Mouse (Mus musculus) adrenal gland, postnatal 14 days (tissue): ENCODE data around the gene Mbd6. TPM values are rescaled to one million over a fixed set of nuclear protein-coding genes. Genes with fewer than 3 reads are reported as not detected.

Source experiments
- DNase-seq: peaks from one replicate; pipeline ENCODE4 v3.0.0; 2021; ENCODE audit warnings: mixed read lengths
- total RNA-seq: library from RNA; stranded (reverse); gene quantifications from 2 replicates; pipeline ENCODE4 v1.2.3, GENCODE M21; 2021

Mbd6 gene
- total RNA-seq, 1 experiment from 2014 or later, result 47.9 TPM

DNA sequence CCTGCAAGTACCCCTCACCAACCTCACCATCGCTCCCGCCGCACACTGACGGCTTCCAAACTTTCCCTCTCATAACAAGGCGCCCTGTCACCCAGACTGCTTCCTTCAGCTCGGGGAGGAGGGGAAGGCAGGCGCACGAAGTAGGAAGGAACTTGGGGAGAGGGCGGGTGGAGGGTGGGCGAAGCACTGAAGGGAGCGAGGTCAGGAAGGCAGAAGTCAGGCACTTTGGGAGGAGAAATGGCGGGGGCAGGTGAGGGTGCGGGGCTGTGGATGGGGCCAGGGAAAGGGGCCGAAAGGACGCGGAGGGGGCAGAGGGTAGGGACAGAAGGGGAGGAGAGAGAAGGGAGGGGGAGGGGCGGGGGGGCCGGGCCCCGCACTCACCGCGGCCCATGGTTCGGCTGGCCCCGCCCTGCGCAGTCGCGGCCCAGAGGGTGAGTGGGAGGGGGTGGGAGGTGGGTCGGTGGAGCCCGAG lies 454 bp downstream of the Mbd6 start:
- DNase-seq, result peak; percentile 76

DNA sequence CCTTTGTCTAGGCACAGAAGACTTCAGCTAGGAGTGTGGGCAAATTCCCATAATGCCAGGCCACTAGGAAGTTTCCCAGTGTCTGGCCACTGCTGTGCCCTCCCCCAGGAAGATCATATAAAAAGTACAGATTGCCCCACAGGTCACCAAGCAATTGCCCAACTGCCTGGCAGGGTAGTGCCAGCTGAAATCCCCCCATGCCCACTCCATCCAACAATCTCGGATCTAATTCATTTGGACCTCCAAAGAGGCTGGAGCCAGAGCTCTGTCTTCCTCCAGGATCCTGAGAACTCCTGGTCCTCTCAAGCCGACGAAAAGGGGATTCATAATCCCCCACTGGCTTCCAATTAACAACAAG lies 903 bp downstream of the Mbd6 start:
- peak; percentile 39 for DNase-seq

DNA sequence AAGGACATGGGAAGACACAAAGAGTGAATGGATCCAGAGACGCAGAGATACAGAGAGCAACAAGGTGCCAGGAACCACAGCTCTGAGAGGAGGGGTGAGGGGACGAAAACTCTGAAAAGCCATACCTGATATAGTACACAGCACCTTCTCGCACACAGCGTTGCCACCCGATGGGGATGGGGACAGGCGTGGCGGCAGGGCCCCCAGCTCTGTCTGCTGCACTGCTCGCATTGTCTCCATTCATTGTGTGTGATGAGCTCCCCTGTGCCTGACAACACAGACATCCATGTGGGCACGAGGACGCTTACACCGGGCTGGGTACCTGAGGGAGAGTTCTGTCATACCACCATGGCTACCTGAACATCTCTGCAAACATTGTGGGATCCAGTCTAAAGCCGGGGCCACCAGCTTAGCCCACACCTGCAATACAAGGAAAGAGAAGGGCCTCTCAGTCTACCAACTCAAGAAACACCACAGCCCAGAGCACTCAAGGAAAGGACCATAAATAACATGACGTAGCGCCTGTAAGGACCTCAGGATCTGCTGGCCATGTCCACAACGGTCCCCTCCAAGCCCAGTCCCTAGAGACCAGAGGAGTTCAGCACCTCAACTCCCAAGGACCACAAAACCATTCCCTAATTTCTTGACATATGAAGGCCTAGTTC lies 1.4 kb downstream of the Mbd6 start:
- DNase-seq, result no peak

DNA sequence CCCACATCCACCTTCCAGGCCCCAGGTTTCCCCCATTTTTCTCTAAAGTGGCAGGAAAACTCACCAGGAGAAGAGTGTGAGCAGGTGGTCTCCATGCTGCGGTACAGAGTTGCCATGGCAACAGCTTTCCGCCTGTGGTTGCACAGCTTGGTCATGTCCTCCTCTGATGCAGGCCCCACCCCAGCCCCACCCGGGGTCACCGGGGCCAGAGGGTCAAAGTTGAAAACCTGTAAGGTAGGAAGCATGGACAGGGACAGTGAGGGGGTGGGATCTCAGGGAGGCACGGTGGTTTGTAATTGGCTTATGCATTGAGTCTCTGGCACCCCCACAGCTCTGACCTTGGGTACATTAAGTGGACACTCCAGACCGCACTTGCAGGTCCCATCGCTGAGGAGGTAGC lies 2.1 kb downstream of the Mbd6 start:
- no peak for DNase-seq

DNA sequence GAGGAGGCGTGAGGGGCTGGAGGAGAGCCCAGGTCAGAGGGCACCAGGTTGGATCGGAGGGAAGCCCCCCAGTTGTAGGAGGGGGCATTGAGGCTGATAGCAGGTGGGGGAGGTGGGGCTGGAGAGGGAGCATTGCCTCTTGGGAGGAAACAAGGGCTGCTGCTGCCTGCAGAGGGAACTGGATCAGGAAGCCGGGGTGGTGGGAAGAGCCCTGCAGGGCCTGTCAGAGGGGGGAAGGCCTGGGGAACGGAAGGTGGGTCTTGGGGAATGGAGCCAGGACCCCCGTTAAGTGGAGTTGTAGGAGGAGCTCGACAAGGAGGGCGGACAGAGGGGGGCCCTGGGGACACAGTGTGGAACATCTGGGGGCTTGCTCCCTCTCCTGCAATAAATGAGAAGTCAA lies 2.6 kb downstream of the Mbd6 start:
- no peak for DNase-seq

DNA sequence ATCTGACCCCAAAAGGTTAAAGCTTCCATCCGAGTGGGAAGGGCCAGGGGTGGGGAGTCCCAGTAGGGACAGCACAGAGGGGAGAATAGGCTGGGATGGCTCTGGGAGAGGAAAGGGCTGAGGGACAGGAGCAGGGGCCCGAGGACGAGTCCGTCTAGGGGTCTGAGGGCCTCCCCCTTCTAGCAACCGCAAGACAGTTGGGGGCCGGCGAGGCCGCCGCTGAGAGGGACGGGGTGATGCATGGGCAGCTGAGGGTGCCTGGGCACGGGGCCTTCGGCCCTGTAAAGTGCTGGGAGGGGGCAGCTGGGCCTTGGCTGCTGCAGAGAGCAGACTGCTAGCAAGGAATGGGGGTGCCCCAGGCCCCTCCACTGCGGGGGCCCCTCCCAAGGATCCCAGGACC lies 3.2 kb downstream of the Mbd6 start:
- DNase-seq, result no peak

DNA sequence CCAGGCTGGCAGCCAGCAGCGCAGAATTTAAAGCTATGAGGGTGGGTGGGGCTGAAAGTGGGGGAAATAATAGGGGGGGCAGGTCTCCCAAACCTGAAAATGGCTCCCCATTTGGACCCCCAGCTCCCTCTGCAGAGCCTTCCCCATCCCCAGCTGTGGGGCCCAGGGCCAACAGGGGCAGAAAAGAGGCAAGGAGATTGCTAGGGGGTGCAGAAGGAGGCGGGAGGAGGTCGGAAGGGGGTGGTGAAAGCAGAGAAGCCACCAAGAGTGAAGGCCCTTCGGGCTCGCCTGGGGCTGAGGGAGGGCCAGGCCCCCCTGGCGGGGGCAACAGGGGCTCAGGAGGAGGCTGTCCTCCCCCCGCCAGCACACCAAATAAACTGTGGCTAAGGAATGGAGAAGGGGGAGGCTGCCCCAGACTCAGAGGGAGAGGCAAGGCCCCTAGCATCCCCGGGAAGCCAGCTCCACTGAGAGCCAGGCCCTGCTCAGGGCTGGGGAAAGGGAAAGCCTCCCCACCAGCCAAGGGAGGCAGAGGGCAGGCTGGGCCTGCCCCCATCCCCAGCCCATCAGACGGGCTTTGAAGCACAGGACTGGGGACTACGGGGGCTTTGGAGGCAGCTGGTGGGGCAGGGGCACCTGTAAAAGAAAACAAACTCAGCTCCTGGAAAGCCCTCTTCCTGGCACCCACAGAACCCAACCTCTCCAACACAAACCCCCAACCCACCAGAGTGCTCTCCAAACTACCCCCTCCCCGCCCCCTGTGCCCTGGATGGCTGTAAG lies 3.9 kb downstream of the Mbd6 start:
- DNase-seq, result no peak

DNA sequence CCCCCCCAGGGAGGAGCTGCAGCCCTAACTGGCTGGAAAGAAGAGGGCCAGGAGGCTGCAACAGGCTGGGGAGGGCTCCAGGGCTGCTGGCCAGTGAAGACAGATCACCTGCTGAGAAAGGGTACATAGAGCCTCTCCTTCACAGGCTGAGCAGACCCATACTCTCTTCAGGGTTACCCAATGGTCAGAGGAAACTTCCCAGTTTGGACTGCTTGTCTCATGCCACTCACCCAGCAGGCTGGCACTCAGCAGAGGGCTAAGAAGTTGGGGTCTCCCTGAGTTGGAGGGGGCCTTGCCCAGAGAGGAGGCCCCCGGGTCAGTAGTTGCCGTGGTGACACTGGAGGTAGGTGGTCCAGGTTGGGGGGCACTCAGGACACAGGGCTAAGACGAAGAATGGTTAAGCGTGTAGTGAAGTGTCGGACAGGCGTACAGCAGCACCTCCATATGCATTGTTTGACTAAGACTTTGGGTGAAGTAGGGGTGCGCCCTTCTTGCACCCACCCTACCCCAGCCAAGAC lies 4.7 kb downstream of the Mbd6 start:
- DNase-seq, result no peak

DNA sequence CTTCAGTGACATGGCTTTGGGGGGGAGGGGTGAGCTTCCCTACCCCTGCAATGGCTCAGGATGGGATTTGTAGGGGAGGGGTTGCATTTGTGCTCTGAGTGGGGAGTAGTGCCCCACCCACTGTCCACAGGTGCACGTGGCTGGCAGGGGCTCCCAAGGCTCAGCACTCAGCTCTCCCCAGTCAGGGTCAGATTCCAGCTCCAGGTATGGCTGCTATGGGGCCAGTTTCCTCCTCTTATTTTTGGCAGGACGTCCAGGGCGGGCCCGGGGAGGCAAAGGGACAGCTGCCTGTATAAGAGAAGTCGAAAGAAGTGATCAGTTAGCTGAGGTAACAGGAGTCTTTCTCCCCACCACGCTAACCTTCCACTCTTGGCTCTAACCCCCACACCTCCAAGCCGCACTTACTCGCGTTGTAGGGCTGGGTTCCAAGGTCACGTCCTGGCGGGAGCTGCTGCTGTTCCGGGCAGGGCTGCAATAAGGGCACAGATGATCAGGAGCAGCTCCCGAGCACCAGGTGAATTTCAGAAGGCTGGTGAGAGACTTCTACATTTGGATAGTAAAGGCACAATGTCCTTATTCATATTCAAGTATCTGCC lies 6.1 kb downstream of the Mbd6 start:
- DNase-seq, result peak; percentile 53

DNA sequence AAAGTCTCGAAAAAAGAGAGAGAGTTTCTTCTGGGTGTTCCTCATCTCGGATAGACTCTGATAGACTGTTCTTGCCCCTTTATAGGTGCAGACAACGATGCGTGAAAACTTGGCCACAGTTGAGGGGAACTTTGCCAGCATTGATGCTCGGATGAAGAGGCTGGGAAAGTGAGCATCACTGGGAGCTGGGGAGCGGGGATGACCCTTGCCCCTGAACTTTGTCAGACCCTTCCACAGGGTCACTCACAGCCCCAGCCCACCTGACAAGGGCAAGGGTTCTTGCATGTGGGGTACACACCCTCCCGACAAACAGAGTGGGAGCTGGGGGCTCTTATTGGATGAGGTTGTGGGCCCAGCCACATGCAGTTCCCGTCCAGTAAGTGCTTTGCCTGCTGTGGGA lies 7.5 kb downstream of the Mbd6 start:
- no peak for DNase-seq

DNA sequence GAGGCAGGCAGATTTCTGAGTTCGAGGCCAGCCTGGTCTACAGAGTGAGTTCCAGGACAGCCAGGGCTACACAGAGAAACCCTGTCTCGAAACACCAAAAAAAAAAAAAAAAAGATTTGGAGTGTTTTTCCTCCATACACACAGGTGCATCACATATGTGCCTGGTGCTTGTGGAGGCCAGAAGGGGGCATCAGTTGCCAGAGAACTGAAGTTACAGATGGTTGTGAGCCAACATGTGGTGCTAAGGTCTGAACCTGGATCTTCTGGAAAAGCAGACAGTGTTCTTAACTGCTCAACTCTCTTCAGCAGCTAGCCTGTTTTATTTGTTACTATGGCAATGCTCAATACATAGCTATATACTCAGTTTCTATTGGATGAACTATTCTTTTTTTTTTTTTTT lies 9.1 kb downstream of the Mbd6 start:
- no peak for DNase-seq

DNA sequence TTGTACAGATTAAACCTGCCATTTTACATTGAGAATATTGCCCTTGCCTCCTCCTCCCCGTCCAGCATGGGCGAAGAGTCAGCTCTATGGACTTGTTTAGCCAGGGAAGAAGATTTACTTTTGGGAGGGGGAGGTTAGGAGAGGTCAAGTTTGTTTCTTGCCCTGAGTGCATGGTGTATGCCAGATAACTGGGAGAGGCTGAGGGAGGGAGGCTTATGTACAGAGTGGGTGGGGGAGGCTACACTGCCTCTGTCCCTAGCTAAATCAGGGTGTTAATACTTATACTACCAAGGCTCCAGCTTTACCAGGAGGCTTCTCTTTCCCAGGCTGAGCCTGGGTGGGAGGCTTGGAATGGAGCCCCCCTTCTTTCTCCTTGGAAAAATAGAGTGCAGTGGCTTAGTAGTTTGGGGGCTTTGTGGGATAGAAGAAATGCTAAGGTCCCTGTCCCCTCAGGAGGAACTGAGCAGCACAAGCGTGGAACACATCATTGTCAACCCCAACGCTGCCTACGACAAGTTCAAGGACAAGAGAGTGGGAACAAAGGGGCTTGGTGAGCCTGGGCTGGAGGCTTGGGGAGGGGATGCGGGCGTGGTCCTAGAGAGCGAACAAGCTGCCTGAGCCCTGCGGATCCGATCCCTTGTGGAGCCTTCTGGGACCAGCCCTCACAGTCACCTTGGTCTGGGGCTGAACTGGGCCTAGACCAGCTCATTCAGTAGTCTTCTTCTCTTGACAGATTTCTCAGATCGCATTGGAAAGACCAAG lies 14.4 kb downstream of the Mbd6 start:
- no peak for DNase-seq

DNA sequence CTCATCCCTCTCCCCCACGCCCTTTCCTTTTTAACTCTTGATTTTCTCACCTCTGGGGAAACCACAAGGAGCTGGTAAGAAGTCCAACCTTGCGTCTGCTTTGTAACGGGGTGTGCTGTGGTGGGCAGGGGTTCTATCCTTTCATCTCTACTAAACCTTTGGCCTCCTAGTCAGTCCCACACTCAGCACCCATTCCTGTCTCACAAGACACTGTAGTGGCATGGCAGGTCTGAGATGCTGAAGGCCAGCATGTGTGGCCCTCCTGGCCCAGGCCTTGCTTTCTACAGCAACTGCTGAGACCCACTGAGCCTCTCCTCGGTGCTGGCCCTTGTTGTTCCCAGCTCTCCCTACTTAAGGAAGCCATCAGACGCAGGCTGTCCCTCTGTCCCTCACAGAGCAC lies 16.4 kb downstream of the Mbd6 start:
- no peak for DNase-seq

DNA sequence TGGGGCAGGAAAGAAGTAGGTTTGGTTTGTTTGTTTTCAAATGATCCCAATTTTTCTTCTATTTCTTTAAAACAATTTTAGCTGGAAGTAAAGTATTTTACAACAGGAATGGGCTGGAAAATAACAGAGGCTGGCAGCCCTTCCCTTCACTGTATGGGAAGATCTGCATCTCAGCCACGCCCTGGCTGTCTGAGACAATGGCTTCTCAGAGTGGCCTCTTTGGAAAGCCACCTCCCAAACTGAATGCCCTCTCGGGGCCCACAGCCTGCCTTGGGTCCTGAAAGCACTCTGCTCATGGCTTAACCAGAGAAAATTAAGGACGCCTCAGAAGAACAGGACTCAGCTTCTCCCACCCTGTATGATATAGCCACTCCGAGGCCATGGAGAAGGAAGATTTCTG lies 18.9 kb downstream of the Mbd6 start:
- no peak for DNase-seq

DNA sequence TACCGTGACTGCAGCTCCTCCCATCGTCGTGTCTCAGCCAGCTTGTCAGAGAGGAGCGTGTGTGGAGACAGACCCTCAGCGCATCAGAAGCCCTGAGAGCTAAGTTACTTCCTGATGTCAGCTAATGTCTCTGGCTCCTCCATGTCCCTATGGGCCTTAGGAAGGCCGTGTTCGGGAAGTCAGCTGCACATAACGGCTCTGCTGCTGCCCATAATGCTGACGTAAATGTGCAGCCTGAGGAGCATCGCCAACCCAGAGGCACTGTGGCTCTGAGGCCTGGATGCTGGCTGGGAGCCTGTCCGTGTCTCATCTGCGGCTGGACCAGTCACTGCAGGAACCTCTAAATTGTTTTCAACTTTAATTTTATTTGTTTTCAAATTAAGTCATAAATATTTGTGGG lies 19.8 kb downstream of the Mbd6 start:
- no peak for DNase-seq

DNA sequence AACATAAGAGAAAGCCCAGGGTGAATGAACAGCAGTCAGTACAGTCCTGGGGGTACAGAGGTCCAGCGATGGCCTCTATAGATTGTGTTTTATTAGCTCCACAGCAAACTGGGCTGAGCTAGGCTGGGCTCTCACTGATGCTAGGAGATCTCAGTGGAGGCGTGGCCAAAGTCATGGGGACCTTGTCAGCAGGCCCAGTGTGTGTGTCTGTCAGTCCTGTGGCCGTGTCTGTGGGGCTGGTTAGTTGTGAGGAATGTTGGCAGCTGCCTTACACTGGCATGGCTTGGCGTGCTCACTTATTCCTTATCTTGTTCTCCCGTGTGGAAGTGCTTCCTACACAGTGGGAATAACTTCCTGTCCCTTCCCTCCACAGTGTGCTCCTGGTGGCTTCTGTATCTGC lies 20.4 kb downstream of the Mbd6 start:
- DNase-seq, result no peak

DNA sequence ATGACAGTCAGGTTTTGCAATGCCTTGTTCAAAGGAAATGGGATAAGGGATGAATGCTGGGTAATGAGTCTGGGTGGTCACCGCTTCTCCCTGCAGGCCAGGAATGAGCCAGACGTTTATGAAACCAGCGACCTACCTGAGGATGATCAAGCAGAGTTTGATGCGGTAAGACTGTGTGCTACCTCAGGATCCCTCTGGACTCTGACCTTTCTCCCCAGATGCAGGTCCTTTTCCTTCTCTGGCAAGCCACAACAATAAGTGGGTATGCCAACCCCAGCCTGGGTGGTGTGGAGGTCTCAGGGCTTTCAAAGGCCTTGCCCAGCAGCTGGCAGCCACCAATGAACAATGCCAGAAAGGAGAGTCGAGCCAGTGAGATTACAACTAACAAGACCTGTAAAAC lies 21.5 kb downstream of the Mbd6 start:
- no peak for DNase-seq

DNA sequence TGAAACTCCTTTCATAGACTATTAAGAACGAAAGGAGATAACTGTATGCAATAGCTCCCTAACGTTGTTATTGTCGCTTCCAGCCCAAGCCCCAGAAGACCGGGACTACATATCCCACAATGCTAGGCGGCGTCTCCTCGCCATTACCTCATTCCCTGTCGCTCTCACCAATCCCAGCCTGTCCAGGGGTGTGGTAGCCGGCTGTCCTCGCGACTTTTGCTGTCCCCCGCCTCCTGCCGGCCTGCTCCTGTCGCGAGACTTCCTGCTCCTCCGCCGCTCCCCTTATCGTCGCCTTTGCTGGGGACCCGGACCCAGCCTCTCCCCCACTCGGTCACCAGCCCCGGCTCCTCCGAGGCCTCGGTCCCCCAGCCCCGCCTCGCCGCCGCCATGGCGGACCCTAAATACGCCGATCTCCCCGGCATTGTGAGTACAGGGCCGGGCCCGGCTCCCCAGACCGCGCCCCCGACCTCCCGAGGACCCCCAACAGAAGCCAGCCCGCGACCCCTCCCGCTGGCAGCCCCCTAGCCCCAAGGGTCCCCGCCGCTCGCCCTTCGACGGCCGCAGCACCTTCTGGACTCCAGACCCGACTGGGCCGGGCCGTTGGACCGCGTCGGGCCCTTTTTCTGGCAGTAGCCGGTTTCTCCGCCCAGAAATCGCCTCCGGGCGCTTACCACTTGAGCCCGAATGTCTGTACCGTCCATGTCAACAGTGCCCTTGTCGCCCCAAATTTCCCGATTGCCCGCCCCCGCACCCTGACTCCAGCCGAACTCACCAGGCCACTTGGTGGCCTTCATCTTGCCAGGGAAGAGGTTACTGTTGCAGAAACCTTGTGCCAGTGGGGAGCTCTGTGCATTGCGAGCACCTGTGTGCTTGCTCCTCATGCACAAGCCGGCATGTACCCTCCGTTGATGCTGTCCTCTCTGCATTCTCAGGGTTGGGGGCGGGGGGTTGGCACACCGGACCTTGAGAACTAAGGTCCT lies 22.4 kb downstream of the Mbd6 start, which contains the start of gene Dctn2:
Gene Dctn2, plus strand, starts transcription at position 257 of the 980 bp plus-strand sequence.
- peak; percentile 97 for DNase-seq

DNA sequence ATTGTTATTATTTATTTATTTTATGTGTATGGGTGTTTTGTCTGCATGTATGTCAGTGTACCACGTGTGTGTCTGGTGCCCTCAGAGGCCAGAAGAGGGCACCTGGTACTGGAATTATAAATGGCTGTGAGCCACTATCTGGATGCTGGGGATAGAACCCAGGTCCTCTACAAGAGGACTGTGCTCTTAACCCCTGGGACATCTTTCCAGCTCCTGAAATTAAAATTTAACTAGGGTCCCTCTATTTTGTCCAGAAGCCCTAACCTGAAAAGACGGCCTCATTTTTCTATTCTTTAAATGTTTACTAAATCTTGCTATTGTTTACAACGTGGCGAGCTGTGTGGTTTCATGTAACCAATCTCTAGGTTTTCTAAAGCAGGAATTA lies 23.1 kb downstream of the Mbd6 start:
- DNase-seq, result no peak

DNA sequence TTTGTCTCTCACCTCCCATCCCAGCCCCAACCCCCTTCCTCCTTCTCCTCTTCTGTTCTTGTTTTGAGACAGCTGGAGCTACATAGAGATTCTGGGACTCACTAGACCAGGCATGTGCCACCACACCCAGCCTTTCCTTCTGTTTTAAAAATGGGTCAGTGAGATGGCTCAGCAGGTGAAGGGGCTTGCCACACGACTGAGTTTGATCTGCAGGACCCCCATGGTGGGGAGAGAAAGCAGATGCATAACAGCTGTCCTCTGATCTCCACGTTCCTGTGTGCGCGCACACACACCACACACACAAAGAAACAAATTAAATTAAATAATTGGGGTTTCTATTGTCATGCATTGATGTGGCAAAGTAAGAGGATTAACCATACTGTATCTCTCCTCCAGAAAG lies 23.8 kb downstream of the Mbd6 start:
- no peak for DNase-seq

DNA sequence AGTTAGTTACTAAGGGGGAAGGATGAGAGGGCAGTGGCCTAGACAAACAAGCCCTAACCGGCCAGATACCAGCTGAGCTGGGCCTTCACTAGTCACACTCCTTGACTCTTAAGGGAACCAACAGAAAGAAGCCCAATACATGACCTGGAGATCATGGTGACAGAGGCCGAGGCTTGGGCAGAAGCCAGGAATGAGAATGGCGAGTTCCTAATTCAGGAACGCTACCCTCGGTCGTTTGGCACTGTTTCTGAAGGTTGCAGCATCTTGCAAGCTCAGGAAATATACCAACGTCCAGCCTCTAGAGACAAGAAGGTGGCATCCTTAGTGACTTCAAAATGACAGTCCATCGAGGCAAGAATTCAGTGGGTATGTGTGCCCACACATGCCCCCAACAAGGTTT lies 24.5 kb downstream of the Mbd6 start:
- peak; percentile 42 for DNase-seq
